Mouse (Mus musculus) ES-E14 (cell line): Measurements from ENCODE around the gene Ndufab1.

Source experiments
- CHD2 ChIP-seq: IDR thresholded peaks from 2 replicates; pipeline ENCODE4 v1.6.1; 2014; ENCODE audit warnings: mild to moderate bottlenecking, low read depth, low read length, inconsistent platforms
- ZNF384 ChIP-seq: IDR thresholded peaks from 2 replicates; pipeline ENCODE4 v1.6.1; 2012; ENCODE audit warnings: low read depth, low read length, inconsistent platforms

- TF ChIP-seq ZNF384 = no peak
- TF ChIP-seq CHD2 = no peak
Measured at GRCm38 (mm10) chr7:122133338-122133625, 31.6 kb upstream of the Ndufab1 start.
